Mouse (Mus musculus) liver, adult 10 weeks (tissue): ENCODE data around the gene Agtpbp1. TPM values are rescaled to one million over a fixed set of nuclear protein-coding genes. Genes with fewer than 3 reads are reported as not detected.

Experiments used
- polyA plus RNA-seq: library from polyadenylated mRNA; stranded (reverse); fragments of 350-450 nt; fragmentation: Illumina TruSeq; extraction: RNeasy Lipid Tissue Mini Kit (QIAGEN cat#74804); gene quantifications from one replicate; pipeline ENCODE4 v1.2.3, GENCODE M21; 2014; ENCODE audit warnings: low read depth, low replicate concordance

Agtpbp1 gene
- polyA plus RNA-seq = 10.1 TPM

GRCm38 (mm10) chr13:59584947-59585647, at the start of gene Agtpbp1, which contains the start of gene Naa35:
Gene Agtpbp1, minus strand, starts transcription at chr13:59585227.
Gene Naa35, plus strand, starts transcription at chr13:59585259.

Other genes starting within 250 kb of the Agtpbp1 start
- 107 TPM for gene Naa35, start within 50 bp of the Agtpbp1 start, polyA plus RNA-seq
- gene Golm1, start 90.6 kb upstream of the Agtpbp1 start, polyA plus RNA-seq = 2.4 TPM
- gene 4921517D22Rik, start 108.9 kb upstream of the Agtpbp1 start, polyA plus RNA-seq = not detected
- not detected for gene Spata31d1a, start 125.1 kb upstream of the Agtpbp1 start, polyA plus RNA-seq
- gene Spata31d1b, start 127.1 kb upstream of the Agtpbp1 start, polyA plus RNA-seq = not detected
- gene Spata31d1d, start 146.5 kb upstream of the Agtpbp1 start, polyA plus RNA-seq = not detected
- gene 1700014D04Rik, start 161.5 kb upstream of the Agtpbp1 start, polyA plus RNA-seq = 0.11 TPM
- 55.3 TPM for gene Isca1, start 184.6 kb upstream of the Agtpbp1 start, polyA plus RNA-seq
- not detected for gene Gm49354, start 197.0 kb upstream of the Agtpbp1 start, polyA plus RNA-seq
- gene Tut7, start 237.9 kb upstream of the Agtpbp1 start, polyA plus RNA-seq = 102 TPM